Mouse (Mus musculus) liver, embryonic 13.5 days (tissue): ENCODE results near the gene Acin1. TPM values are rescaled to one million over a fixed set of nuclear protein-coding genes. Genes with fewer than 3 reads are reported as not detected.
A peak's percentile ranks its signal among the peaks of the same experiment; 100 is the strongest.

ENCODE experiments used
- ATAC-seq: fragments of 200-750 bp; cut with Nextera tagmentation; 2 replicates; pipeline ENCODE4 v1.8.0; 2017; ENCODE audit warnings: low read depth, mild to moderate bottlenecking, moderate number of reproducible peaks, moderate library complexity
- DNase-seq: peaks from one replicate; pipeline ENCODE4 v3.0.0; 2022
- H3K27ac ChIP-seq: fragments of 300-500 bp; sonication (generic); 2 replicates; pipeline ENCODE4 v1.5.1; 2015; ENCODE audit warnings: moderate library complexity, mild to moderate bottlenecking, inconsistent platforms
- H3K27me3 ChIP-seq: fragments of 300-500 bp; sonication (generic); 2 replicates; pipeline ENCODE4 v1.6.1; 2015; ENCODE audit warnings: mild to moderate bottlenecking, inconsistent platforms
- H3K36me3 ChIP-seq: fragments of 300-500 bp; sonication (generic); 2 replicates; pipeline ENCODE4 v1.6.1; 2015; ENCODE audit warnings: mild to moderate bottlenecking, inconsistent platforms
- H3K4me1 ChIP-seq: fragments of 300-500 bp; sonication (generic); replicated peaks from 2 replicates; pipeline ENCODE4 v1.6.1; 2015; ENCODE audit warnings: inconsistent platforms
- H3K4me2 ChIP-seq: fragments of 300-500 bp; sonication (generic); 2 replicates; pipeline ENCODE4 v1.6.1; 2015; ENCODE audit warnings: inconsistent platforms, mild to moderate bottlenecking, moderate library complexity
- H3K4me3 ChIP-seq: fragments of 300-500 bp; sonication (generic); replicated peaks from 2 replicates; pipeline ENCODE4 v1.5.1; 2015; ENCODE audit warnings: mild to moderate bottlenecking, inconsistent platforms
- H3K9ac ChIP-seq: fragments of 300-500 bp; sonication (generic); 2 replicates; pipeline ENCODE4 v1.6.1; 2015; ENCODE audit warnings: mild to moderate bottlenecking, inconsistent platforms
- H3K9me3 ChIP-seq: fragments of 300-500 bp; sonication (generic); replicated peaks from 2 replicates; pipeline ENCODE4 v1.6.1; 2016; ENCODE audit warnings: inconsistent platforms
- WGBS: fragments of 180-500 bp; shearing (Covaris S2); methylation state at CpG from one replicate; pipeline ENCODE4 v1.1.7; 2015; ENCODE audit not compliant: insufficient replicate concordance; 5-methylcytosine and 5-hydroxymethylcytosine counted together
- polyA plus RNA-seq: library from polyadenylated mRNA; unstranded; fragments of >200 nt; fragmentation: Nextera tagmentation; extraction: Ambion mirVana; gene quantifications from 2 replicates; pipeline ENCODE4 v1.2.1, GENCODE M21; 2015

Gene Acin1
- polyA plus RNA-seq, 1 experiment from 2014 or later, result 62.5 TPM

- Histone ChIP-seq H3K36me3 (peaks cover 12% of the 10 kb centered on the region), H3K9me3 (no peaks in the 10 kb centered on the region), H3K9ac (no peak overlapping the region), H3K4me2 (no peak overlapping the region), H3K4me1 (peaks cover 34% of the 10 kb centered on the region), H3K4me3 (no peak overlapping the region), H3K27ac (peak overlapping the region; percentile 16; the same call in 1 of the 2 replicates), H3K27me3 (no peaks in the 10 kb centered on the region)
- 66% methylated on average over 8 of the region's 8 CpGs for WGBS
- DNase-seq (no peak), ATAC-seq (no peak)
These were observed 79.5 kb downstream of the Acin1 start for GRCm38 (mm10) chr14:54607226-54607625.

DNA sequence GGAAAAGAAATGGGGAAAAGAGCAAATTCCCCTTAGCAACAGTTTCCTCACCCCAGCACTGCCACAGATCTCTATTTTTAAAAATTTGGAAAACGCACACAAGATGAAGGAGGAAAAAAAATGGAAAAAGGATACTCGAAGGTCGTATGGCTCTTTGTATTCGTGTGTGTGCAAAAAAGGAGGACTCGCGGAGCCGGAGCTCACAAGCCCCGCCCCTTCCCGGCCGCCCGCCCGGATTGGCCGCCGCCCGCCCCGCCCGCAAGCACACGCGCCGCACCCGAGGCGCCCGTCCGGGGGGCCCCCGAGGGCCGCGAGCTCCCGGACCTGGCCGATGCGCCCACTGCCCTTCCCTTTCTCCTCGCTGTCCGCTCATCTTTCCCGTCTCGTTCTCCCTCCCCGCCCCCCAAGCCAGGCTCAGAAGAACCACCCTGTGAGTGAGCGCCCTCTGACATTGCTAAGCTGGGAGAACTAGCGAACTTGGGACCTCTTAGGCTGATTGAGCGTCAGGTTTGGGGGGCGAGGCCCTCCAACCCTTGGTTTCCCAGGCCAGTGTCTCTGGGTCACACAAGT lies 80.9 kb downstream of the Acin1 start, which contains the start of gene 4931414P19Rik:
4931414P19Rik (minus strand) TSS at position 242 of the 570 bp plus-strand sequence.
- H3K4me1 ChIP-seq, result peaks cover 45% of the 10 kb centered on the region
- 0 out of 2 replicates have a peak, but pooled peaks cover 3% of the 10 kb centered on the region for H3K36me3 ChIP-seq
- DNase-seq (peak; percentile 78), ATAC-seq (peak; percentile 39)
- H3K4me2 ChIP-seq, result peak within 1 kb of the TSS; percentile 78
- peak within 1 kb of the TSS; percentile 76 for H3K9ac ChIP-seq
- H3K9me3 ChIP-seq, result no peaks in the 10 kb centered on the region
- H3K4me3 ChIP-seq, result peak within 1 kb of the TSS; percentile 64
- H3K27ac ChIP-seq, result peak within 1 kb of the TSS; percentile 80
- no peaks in the 10 kb centered on the region for H3K27me3 ChIP-seq
- WGBS, result under 1% methylated on average over 38 of the region's 39 CpGs

DNA sequence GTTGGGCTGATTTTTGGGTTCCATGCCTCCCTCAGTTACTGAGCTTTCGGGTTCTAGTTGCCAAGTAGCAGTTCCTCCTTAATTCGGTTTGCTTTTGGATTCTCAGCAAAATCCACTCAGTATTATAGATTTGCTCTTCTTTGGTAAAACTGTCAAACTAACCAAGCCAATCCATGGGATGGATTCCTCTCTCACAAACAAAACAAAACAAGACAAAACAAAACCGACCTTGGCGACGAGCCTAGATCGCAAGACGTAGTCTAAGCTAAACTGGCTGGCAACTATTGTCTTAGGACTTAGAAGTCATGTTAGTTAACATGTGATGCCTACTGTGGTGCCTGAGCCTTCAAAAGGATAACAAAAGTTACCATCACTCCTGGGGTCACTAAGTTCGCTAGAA lies 83.0 kb downstream of the Acin1 start:
- no peaks in the 10 kb centered on the region for H3K27me3 ChIP-seq
- no peaks in the 10 kb centered on the region for H3K9me3 ChIP-seq
- H3K4me3 ChIP-seq, result peak overlapping the region; percentile 75
- H3K4me2 ChIP-seq, result peak overlapping the region; percentile 71
- WGBS, result 77% methylated on average over 8 of the region's 8 CpGs
- no peak overlapping the region for H3K9ac ChIP-seq
- DNase-seq (no peak), ATAC-seq (no peak)
- no peaks in the 10 kb centered on the region for H3K36me3 ChIP-seq
- H3K4me1 ChIP-seq, result peaks cover 45% of the 10 kb centered on the region
- H3K27ac ChIP-seq, result peak overlapping the region; percentile 96

DNA sequence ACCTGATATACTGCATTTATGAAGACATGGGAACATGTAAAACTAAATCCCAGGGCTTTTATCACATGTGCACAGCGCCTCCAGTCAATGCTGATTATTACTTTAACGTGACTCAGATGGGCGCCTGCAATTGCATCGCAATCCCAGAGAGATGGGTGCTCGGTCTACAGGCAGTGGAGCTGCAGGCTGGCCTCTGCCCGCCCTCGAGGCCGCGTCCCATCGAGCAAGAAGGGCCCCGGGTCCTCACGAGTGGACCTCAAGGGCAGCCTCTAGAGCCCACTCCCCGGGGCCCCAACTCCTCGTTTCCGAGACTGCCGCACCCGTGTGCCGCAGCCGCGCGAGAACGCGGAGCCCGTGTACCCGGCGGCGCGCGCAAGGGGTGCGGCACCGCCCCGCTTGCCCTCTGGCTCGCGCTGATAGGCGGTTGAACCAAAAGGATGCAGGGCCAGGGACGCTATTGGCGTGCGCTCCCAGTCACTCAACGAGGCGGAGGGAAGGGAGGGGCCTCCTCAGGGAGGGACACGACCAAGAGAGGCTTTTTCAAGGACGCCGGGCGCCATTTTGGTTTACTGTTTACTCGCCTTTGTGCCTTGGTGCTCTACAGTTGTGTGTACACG lies 83.6 kb downstream of the Acin1 start:
- Histone ChIP-seq H3K9me3 (no peaks in the 10 kb centered on the region), H3K27me3 (no peaks in the 10 kb centered on the region), H3K27ac (peak overlapping the region; percentile 96), H3K4me2 (peak overlapping the region; percentile 71), H3K4me3 (peak overlapping the region; percentile 75), H3K4me1 (peaks cover 45% of the 10 kb centered on the region), H3K36me3 (no peaks in the 10 kb centered on the region), H3K9ac (peak overlapping the region; percentile 85)
- WGBS, result under 1% methylated on average over 46 of the region's 46 CpGs
- DNase-seq (peak; percentile 91), ATAC-seq (peak; percentile 99)

GRCm38 (mm10) chr14:54602613-54603012 lies 84.1 kb downstream of the Acin1 start:
- Histone ChIP-seq H3K27ac (peak overlapping the region; percentile 96), H3K4me2 (peak overlapping the region; percentile 71), H3K4me1 (peaks cover 45% of the 10 kb centered on the region), H3K4me3 (peak overlapping the region; percentile 75), H3K9me3 (no peaks in the 10 kb centered on the region), H3K27me3 (no peaks in the 10 kb centered on the region), H3K9ac (peak overlapping the region; percentile 85), H3K36me3 (no peaks in the 10 kb centered on the region)
- WGBS, result 28% methylated on average over 4 of the region's 4 CpGs
- DNase-seq (no peak), ATAC-seq (no peak)

- H3K27me3 ChIP-seq, result no peaks in the 10 kb centered on the region
- H3K4me1 ChIP-seq, result peaks cover 45% of the 10 kb centered on the region
- no peaks in the 10 kb centered on the region for H3K9me3 ChIP-seq
- H3K27ac ChIP-seq, result 0 out of 2 replicates have a peak overlapping the region, but pooled peaks have one; percentile 96
- no peak overlapping the region for H3K4me3 ChIP-seq
- no peak for ATAC-seq
- no peak overlapping the region for H3K4me2 ChIP-seq
- no peaks in the 10 kb centered on the region for H3K36me3 ChIP-seq
- DNase-seq, result no peak
- H3K9ac ChIP-seq, result no peak overlapping the region
- 49% methylated on average over 2 of the region's 2 CpGs for WGBS
These were observed 85.1 kb downstream of the Acin1 start for GRCm38 (mm10) chr14:54601601-54602000.

- H3K4me3 ChIP-seq, result no peak overlapping the region
- DNase-seq, result no peak
- peaks cover 16% of the 10 kb centered on the region for H3K36me3 ChIP-seq
- no peak overlapping the region for H3K9ac ChIP-seq
- no peak for ATAC-seq
- H3K4me1 ChIP-seq, result peaks cover 19% of the 10 kb centered on the region
- H3K27ac ChIP-seq, result no peak overlapping the region
- WGBS, result 60% methylated on average over 7 of the region's 7 CpGs
- no peaks in the 10 kb centered on the region for H3K27me3 ChIP-seq
- no peaks in the 10 kb centered on the region for H3K9me3 ChIP-seq
- no peak overlapping the region for H3K4me2 ChIP-seq
These were observed 89.6 kb downstream of the Acin1 start for GRCm38 (mm10) chr14:54597084-54597483.

GRCm38 (mm10) chr14:54594631-54595414 lies 91.9 kb downstream of the Acin1 start:
- H3K36me3 ChIP-seq, result peaks cover 16% of the 10 kb centered on the region
- H3K4me3 ChIP-seq, result no peak overlapping the region
- WGBS, result 71% methylated on average over 28 of the region's 28 CpGs
- no peak overlapping the region for H3K4me2 ChIP-seq
- H3K27ac ChIP-seq, result no peak overlapping the region
- no peak for DNase-seq
- peaks cover 12% of the 10 kb centered on the region for H3K4me1 ChIP-seq
- H3K9me3 ChIP-seq, result no peaks in the 10 kb centered on the region
- no peak for ATAC-seq
- no peaks in the 10 kb centered on the region for H3K27me3 ChIP-seq
- no peak overlapping the region for H3K9ac ChIP-seq

DNA sequence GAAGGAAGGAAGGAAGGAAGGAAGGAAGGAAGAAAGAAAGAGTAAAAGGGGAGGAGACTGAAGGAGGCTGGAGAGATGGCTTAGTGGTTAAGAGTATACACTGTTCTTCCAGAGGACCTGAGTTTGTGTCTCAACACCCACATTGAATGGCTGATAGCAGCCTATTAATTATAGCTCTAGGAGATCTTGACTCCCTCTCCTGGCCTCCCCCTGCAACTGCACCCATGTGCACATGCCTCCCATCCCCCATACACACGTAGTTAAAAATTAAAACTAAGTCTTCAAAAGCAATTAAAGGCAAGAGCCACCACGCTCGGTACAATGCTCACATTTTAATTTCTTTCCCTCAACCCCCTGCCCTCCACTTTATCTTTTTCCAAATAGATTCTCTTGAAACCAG lies 92.7 kb downstream of the Acin1 start:
- H3K9me3 ChIP-seq, result no peaks in the 10 kb centered on the region
- no peak for DNase-seq
- H3K4me1 ChIP-seq, result peaks cover 17% of the 10 kb centered on the region
- peaks cover 16% of the 10 kb centered on the region for H3K36me3 ChIP-seq
- H3K4me3 ChIP-seq, result no peak overlapping the region
- H3K9ac ChIP-seq, result no peak overlapping the region
- ATAC-seq, result no peak
- 69% methylated on average over 3 of the region's 3 CpGs for WGBS
- H3K27ac ChIP-seq, result no peak overlapping the region
- no peak overlapping the region for H3K4me2 ChIP-seq
- H3K27me3 ChIP-seq, result no peaks in the 10 kb centered on the region

GRCm38 (mm10) chr14:54592319-54592934 lies 94.3 kb downstream of the Acin1 start:
- Histone ChIP-seq H3K36me3 (peaks cover 16% of the 10 kb centered on the region), H3K4me2 (no peak overlapping the region), H3K9ac (no peak overlapping the region), H3K27me3 (no peaks in the 10 kb centered on the region), H3K4me3 (no peak overlapping the region), H3K4me1 (peaks cover 24% of the 10 kb centered on the region), H3K9me3 (no peaks in the 10 kb centered on the region), H3K27ac (peak overlapping the region; percentile 8; the same call in 1 of the 2 replicates)
- peak; percentile 55 for ATAC-seq
- 29% methylated on average over 10 of the region's 10 CpGs for WGBS
- DNase-seq, result no peak
